Mouse (Mus musculus) forebrain, embryonic 15.5 days (tissue): ENCODE results near the gene Ift88. TPM values are rescaled to one million over a fixed set of nuclear protein-coding genes. Genes with fewer than 3 reads are reported as not detected.

ENCODE experiments used
- ATAC-seq: fragments of 200-750 bp; cut with Nextera tagmentation; replicated peaks from 2 replicates; pipeline ENCODE4 v1.8.0; 2017; ENCODE audit warnings: mild to moderate bottlenecking, moderate TSS enrichment, moderate library complexity
- H3K27ac ChIP-seq: fragments of 300-500 bp; sonication (generic); replicated peaks from 2 replicates; pipeline ENCODE4 v1.5.1; 2015; ENCODE audit warnings: mild to moderate bottlenecking, inconsistent platforms
- H3K27me3 ChIP-seq: fragments of 300-500 bp; sonication (generic); 2 replicates; pipeline ENCODE4 v1.6.1; 2015; ENCODE audit warnings: inconsistent platforms
- H3K36me3 ChIP-seq: fragments of 300-500 bp; sonication (generic); 2 replicates; pipeline ENCODE4 v1.6.1; 2015; ENCODE audit warnings: mild to moderate bottlenecking, inconsistent platforms
- H3K4me1 ChIP-seq: fragments of 300-500 bp; sonication (generic); 2 replicates; pipeline ENCODE4 v1.6.1; 2015; ENCODE audit warnings: inconsistent platforms
- H3K4me2 ChIP-seq: fragments of 300-500 bp; sonication (generic); replicated peaks from 2 replicates; pipeline ENCODE4 v1.6.1; 2015; ENCODE audit warnings: mild to moderate bottlenecking, inconsistent platforms
- H3K4me3 ChIP-seq: fragments of 300-500 bp; sonication (generic); 2 replicates; pipeline ENCODE4 v1.5.1; 2015; ENCODE audit warnings: mild to moderate bottlenecking, inconsistent platforms
- H3K9ac ChIP-seq: fragments of 300-500 bp; sonication (generic); replicated peaks from 2 replicates; pipeline ENCODE4 v1.6.1; 2015; ENCODE audit warnings: mild to moderate bottlenecking, inconsistent platforms
- H3K9me3 ChIP-seq: fragments of 300-500 bp; sonication (generic); 2 replicates; pipeline ENCODE4 v1.6.1; 2016; ENCODE audit warnings: inconsistent platforms
- WGBS: fragments of 180-500 bp; shearing (Covaris S2); methylation state at CpG from one replicate; pipeline ENCODE4 v1.1.7; 2015; ENCODE audit warnings: mixed read lengths; 5-methylcytosine and 5-hydroxymethylcytosine counted together
- polyA plus RNA-seq: library from polyadenylated mRNA; unstranded; fragments of >200 nt; fragmentation: Nextera tagmentation; extraction: Ambion mirVana; gene quantifications from 2 replicates; pipeline ENCODE4 v1.2.1, GENCODE M21; 2015

Ift88 gene
- polyA plus RNA-seq, 1 experiment from 2014 or later = 15.9 TPM

- Histone ChIP-seq H3K27me3 (no peaks in the 10 kb centered on the region), H3K9me3 (no peaks in the 10 kb centered on the region), H3K4me1 (no peaks in the 10 kb centered on the region), H3K36me3 (no peaks in the 10 kb centered on the region), H3K9ac (no peak overlapping the region), H3K4me2 (no peak overlapping the region), H3K4me3 (no peak overlapping the region), H3K27ac (no peak overlapping the region)
- no peak for ATAC-seq
- 81% methylated on average over 7 of the region's 7 CpGs for WGBS
Measured at GRCm38 (mm10) chr14:57555471-57556070, 131.7 kb downstream of the Ift88 start.

- ATAC-seq = no peak
- Histone ChIP-seq H3K27me3 (no peaks in the 10 kb centered on the region), H3K9me3 (no peaks in the 10 kb centered on the region), H3K36me3 (no peaks in the 10 kb centered on the region), H3K9ac (no peak overlapping the region), H3K4me2 (no peak overlapping the region), H3K4me1 (no peaks in the 10 kb centered on the region), H3K27ac (no peak overlapping the region), H3K4me3 (no peak overlapping the region)
- 93% methylated on average over 1 of the region's 1 CpGs for WGBS
Measured at GRCm38 (mm10) chr14:57556922-57557321, 133.1 kb downstream of the Ift88 start.

DNA sequence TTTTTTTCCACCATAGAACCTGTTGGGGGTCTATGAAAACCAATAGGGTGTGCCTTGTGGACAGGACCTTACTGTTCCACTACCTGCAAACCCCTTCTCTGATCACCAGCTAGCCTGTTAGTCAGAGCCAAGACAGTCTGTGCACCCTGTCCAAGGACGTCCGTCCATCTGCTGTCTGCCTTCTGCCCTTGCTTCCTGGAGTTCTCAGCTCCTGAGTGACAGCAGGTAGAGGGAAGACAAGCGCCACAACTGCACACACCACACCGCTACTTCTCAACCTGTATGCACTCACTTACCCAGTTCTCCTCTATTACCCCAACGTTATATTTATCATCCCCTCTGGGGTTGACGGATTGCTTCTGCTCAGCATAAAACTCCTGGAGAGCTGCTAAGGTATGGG lies 141.8 kb downstream of the Ift88 start:
- Histone ChIP-seq H3K4me2 (no peak overlapping the region), H3K4me1 (peaks cover 2% of the 10 kb centered on the region), H3K27me3 (no peaks in the 10 kb centered on the region), H3K36me3 (0 out of 2 replicates have a peak, but pooled peaks cover 2% of the 10 kb centered on the region), H3K9me3 (no peaks in the 10 kb centered on the region), H3K4me3 (no peak overlapping the region), H3K9ac (no peak overlapping the region), H3K27ac (no peak overlapping the region)
- 91% methylated on average over 6 of the region's 6 CpGs for WGBS
- no peak for ATAC-seq

Other genes with a start within 250 kb of the Ift88 start
- gene Cryl1, start 25.5 kb upstream of the Ift88 start, polyA plus RNA-seq = 6.4 and 7.3 TPM in 2 replicates
- gene Il17d, start 100.7 kb downstream of the Ift88 start, polyA plus RNA-seq = 4.6 and 5.8 TPM in 2 replicates
- gene Eef1akmt1, start 147.6 kb downstream of the Ift88 start, polyA plus RNA-seq = 87.1 and 103 TPM in 2 replicates
- 14.9 and 15.7 TPM in 2 replicates for gene Xpo4, start 241.4 kb downstream of the Ift88 start, polyA plus RNA-seq